Comparison of ENCODE assay signal across 28 mouse cellular contexts in genomic region chr4:154045837-154046236, GRCm38 (mm10). TPM values are rescaled to one million over a fixed set of nuclear protein-coding genes. Genes with fewer than 3 reads are reported as not detected.
DNase-seq lines count a peak whose midpoint lies in the region; ATAC-seq and TF ChIP-seq lines count a peak whose summit lies in the region.
"Had no signal": no experiment of that assay in that cellular context is flagged by ENCODE, and none has a peak within 500 bp of the region (broad histone marks: within the 10 kb centered on the region; RNA-seq: fewer than 3 reads in every experiment).

No protein-coding gene starts in this region.

- whole genome bisulfite sequencing in intestine, postnatal 0 days, result 69% methylated on average over 5 of the region's 5 CpGs
- WGBS in intestine, embryonic 15.5 days, result 63% methylated on average over 5 of the region's 5 CpGs
- WGBS in liver, embryonic 14.5 days (ENCODE audit: insufficient replicate concordance), result 49% methylated on average over 5 of the region's 5 CpGs
- 61% methylated on average over 5 of the region's 5 CpGs for WGBS in liver, embryonic 11.5 days

- H3K27me3 ChIP-seq in intestine, postnatal 0 days (replicated peaks; ENCODE audit: control insufficient read depth, insufficient read depth, low read length), result no peaks in the 10 kb centered on the region
- H3K27me3 ChIP-seq in intestine, embryonic 15.5 days (replicated peaks), result no peaks in the 10 kb centered on the region
- no peaks in the 10 kb centered on the region for H3K27me3 ChIP-seq in liver, embryonic 14.5 days (ENCODE audit: control insufficient read depth, insufficient read depth, low read length)
- no peaks in the 10 kb centered on the region for H3K27me3 ChIP-seq in liver, embryonic 11.5 days (replicated peaks; ENCODE audit: control insufficient read depth, insufficient read depth, low read length)
- H3K27me3 ChIP-seq in E14TG2a.4 (ENCODE audit: insufficient read depth, low read length), result peaks cover 61% of the 10 kb centered on the region
- H3K27me3 ChIP-seq: hindbrain, embryonic 15.5 days had no signal

- no peaks in the 10 kb centered on the region for H3K36me3 ChIP-seq in intestine, postnatal 0 days (ENCODE audit: control insufficient read depth, insufficient read depth)
- H3K36me3 ChIP-seq in intestine, embryonic 15.5 days, result no peaks in the 10 kb centered on the region
- H3K36me3 ChIP-seq in liver, embryonic 14.5 days (replicated peaks; ENCODE audit: control insufficient read depth, insufficient read depth, low read depth), result no peaks in the 10 kb centered on the region
- no peaks in the 10 kb centered on the region for H3K36me3 ChIP-seq in liver, embryonic 11.5 days (ENCODE audit: control insufficient read depth, insufficient read depth, low read length)
- H3K36me3 ChIP-seq in E14TG2a.4 (ENCODE audit: insufficient read depth, low read length), result no peaks in the 10 kb centered on the region
- H3K36me3 ChIP-seq: forebrain, embryonic 10.5 days; heart, embryonic 15.5 days; hindbrain, embryonic 15.5 days; neural tube, embryonic 13.5 days had no signal

- no peaks in the 10 kb centered on the region for H3K4me1 ChIP-seq in intestine, postnatal 0 days (replicated peaks; ENCODE audit: control insufficient read depth, insufficient read depth, low read length)
- H3K4me1 ChIP-seq in intestine, embryonic 15.5 days (replicated peaks), result no peaks in the 10 kb centered on the region
- H3K4me1 ChIP-seq in liver, embryonic 14.5 days (replicated peaks; ENCODE audit: control insufficient read depth in 2 of 2, insufficient read depth in 2 of 2, low read length in 1 of 2), result no peaks in the 10 kb centered on the region
- no peaks in the 10 kb centered on the region for H3K4me1 ChIP-seq in liver, embryonic 11.5 days (replicated peaks; ENCODE audit: control insufficient read depth, insufficient read depth, low read length)
- no peaks in the 10 kb centered on the region for H3K4me1 ChIP-seq in E14TG2a.4 (replicated peaks; ENCODE audit: low read depth, low read length)
- H3K4me1 ChIP-seq: forebrain, embryonic 10.5 days; heart, embryonic 15.5 days; hindbrain, embryonic 15.5 days; megakaryocyte, embryonic 14.5 days; neural tube, embryonic 13.5 days had no signal

- H3K27ac ChIP-seq in intestine, postnatal 0 days (ENCODE audit: low read depth, low read length), result no peak overlapping the region
- no peak overlapping the region for H3K27ac ChIP-seq in intestine, embryonic 15.5 days
- H3K27ac ChIP-seq in liver, embryonic 14.5 days, result no peak overlapping the region
- no peak overlapping the region for H3K27ac ChIP-seq in liver, embryonic 11.5 days (ENCODE audit: low read depth, low read length)
- H3K27ac ChIP-seq: forebrain, embryonic 10.5 days; heart, embryonic 15.5 days; hindbrain, embryonic 15.5 days; neural tube, embryonic 13.5 days had no signal

- no peak for TF ChIP-seq EP300 in liver, embryonic 14.5 days (IDR thresholded peaks at IDR 0.05; ENCODE audit: low read depth)

- H3K4me2 ChIP-seq in intestine, postnatal 0 days (replicated peaks; ENCODE audit: low read depth), result no peak overlapping the region
- H3K4me2 ChIP-seq in intestine, embryonic 15.5 days (replicated peaks), result no peak overlapping the region
- H3K4me2 ChIP-seq in liver, embryonic 14.5 days (ENCODE audit: low read depth), result no peak overlapping the region
- H3K4me2 ChIP-seq in liver, embryonic 11.5 days, result no peak overlapping the region
- H3K4me2 ChIP-seq: heart, embryonic 15.5 days; hindbrain, embryonic 15.5 days; neural tube, embryonic 13.5 days had no signal

- TF ChIP-seq CTCF in intestine, postnatal 0 days (IDR thresholded peaks at IDR 0.05; ENCODE audit: low read depth), result peak; percentile 43
- TF ChIP-seq CTCF in liver, embryonic 14.5 days (IDR thresholded peaks at IDR 0.05; ENCODE audit: low read depth), result peak; percentile 71
- TF ChIP-seq CTCF in E14TG2a.4 (conservative IDR thresholded peaks at IDR 0.05; ENCODE audit: low read length), result peak; percentile 62

- no peak overlapping the region for H3K4me3 ChIP-seq in intestine, postnatal 0 days (ENCODE audit: low read depth, low read length)
- H3K4me3 ChIP-seq in intestine, embryonic 15.5 days (replicated peaks), result no peak overlapping the region
- H3K4me3 ChIP-seq in liver, embryonic 14.5 days (ENCODE audit: insufficient read depth in 1 of 2, low read depth in 2 of 2, low read length in 2 of 2), result no peak overlapping the region
- H3K4me3 ChIP-seq in liver, embryonic 11.5 days (ENCODE audit: low read depth, low read length), result no peak overlapping the region
- H3K4me3 ChIP-seq in E14TG2a.4 (replicated peaks; ENCODE audit: low read length), result no peak overlapping the region
- H3K4me3 ChIP-seq: forebrain, embryonic 10.5 days; heart, embryonic 15.5 days; hindbrain, embryonic 15.5 days; megakaryocyte, embryonic 14.5 days; neural tube, embryonic 13.5 days had no signal

- DNase-seq in liver, embryonic 14.5 days (ENCODE audit: low read depth in 3 of 3, low spot score in 3 of 3), result no peak
- no peak for DNase-seq in liver, embryonic 11.5 days (ENCODE audit: low spot score)
- DNase-seq in R1 (ENCODE audit: low read depth, low spot score), result peak; percentile 21
- no peak for DNase-seq in neural tube, embryonic 10.5 days (ENCODE audit: extremely low spot score, low spot score)
- no peak for DNase-seq in spleen, postnatal 36 days (ENCODE audit: low spot score in 2 of 2)
- DNase-seq: adrenal gland, postnatal 36 days; cerebellum, adult 11-12 months; cerebellum, postnatal 14 days; heart, postnatal 4 days; lung, adult 2 months; midbrain, embryonic 14.5 days; retina, postnatal 1 day; right cerebral cortex, postnatal 25 days; spleen, adult 18-20 months; thymus, adult 18-20 months; thymus, postnatal 36 days had no signal

- H3K9ac ChIP-seq in intestine, postnatal 0 days (ENCODE audit: low read depth, low read length), result no peak overlapping the region
- H3K9ac ChIP-seq in intestine, embryonic 15.5 days, result no peak overlapping the region
- H3K9ac ChIP-seq in liver, embryonic 14.5 days (replicated peaks), result no peak overlapping the region
- H3K9ac ChIP-seq in liver, embryonic 11.5 days (ENCODE audit: low read depth, low read length), result no peak overlapping the region
- H3K9ac ChIP-seq: heart, embryonic 15.5 days; hindbrain, embryonic 15.5 days; neural tube, embryonic 13.5 days had no signal

- H3K9me3 ChIP-seq in intestine, postnatal 0 days (ENCODE audit: control insufficient read depth), result no peaks in the 10 kb centered on the region
- H3K9me3 ChIP-seq in intestine, embryonic 15.5 days, result no peaks in the 10 kb centered on the region
- no peaks in the 10 kb centered on the region for H3K9me3 ChIP-seq in liver, embryonic 14.5 days (ENCODE audit: control insufficient read depth, low read length)
- no peaks in the 10 kb centered on the region for H3K9me3 ChIP-seq in liver, embryonic 11.5 days (ENCODE audit: control insufficient read depth, low read length)
- no peaks in the 10 kb centered on the region for H3K9me3 ChIP-seq in E14TG2a.4 (ENCODE audit: low read length)
- H3K9me3 ChIP-seq: forebrain, embryonic 10.5 days; heart, embryonic 15.5 days; hindbrain, embryonic 15.5 days; neural tube, embryonic 13.5 days had no signal

- no peak for ATAC-seq in intestine, postnatal 0 days
- ATAC-seq in intestine, embryonic 15.5 days, result no peak
- no peak for ATAC-seq in liver, embryonic 14.5 days (ENCODE audit: insufficient read depth)
- no peak for ATAC-seq in liver, embryonic 11.5 days (replicated peaks; ENCODE audit: low FRiP score)

RNA-seq across cellular contexts. Expression of gene Ccdc27, which starts 3.4 kb away (rescaled TPM):
- polyA plus RNA-seq in intestine, postnatal 0 days (2015; fragmentation: Nextera tagmentation; extraction: Ambion mirVana), result 0.05 TPM in 1 of 2 replicates, not detected in the other
- polyA plus RNA-seq in intestine, embryonic 15.5 days (2015; fragmentation: Nextera tagmentation; extraction: Ambion mirVana), result not detected in 2 replicates
- not detected in 2 replicates for polyA plus RNA-seq in liver, embryonic 14.5 days (2012; rRNA removed)
- not detected in 2 replicates for polyA plus RNA-seq in liver, embryonic 14.5 days (2014; fragmentation: Nextera tagmentation; extraction: Ambion mirVana)
- polyA plus RNA-seq in liver, embryonic 11.5 days (2014; fragmentation: Nextera tagmentation; extraction: Ambion mirVana), result 0.08 TPM in 1 of 2 replicates, not detected in the other
- polyA plus RNA-seq: embryonic facial prominence, embryonic 11.5 days; forebrain, embryonic 10.5 days; heart, embryonic 15.5 days; hindbrain, embryonic 15.5 days; intestine, embryonic 14.5 days; large intestine, adult 2 months; limb, embryonic 14.5 days; lung, adult 2 months; midbrain, embryonic 14.5 days; neural tube, embryonic 13.5 days had no signal

RNA-seq across cellular contexts. Expression of gene Smim1, which starts 19.8 kb away (rescaled TPM):
- 160 and 174 TPM in 2 replicates for polyA plus RNA-seq in intestine, postnatal 0 days (2015; fragmentation: Nextera tagmentation; extraction: Ambion mirVana)
- 124 and 154 TPM in 2 replicates for polyA plus RNA-seq in intestine, embryonic 15.5 days (2015; fragmentation: Nextera tagmentation; extraction: Ambion mirVana)
- polyA plus RNA-seq in liver, embryonic 14.5 days (2012; rRNA removed), result 224 and 276 TPM in 2 replicates
- 446 and 452 TPM in 2 replicates for polyA plus RNA-seq in liver, embryonic 14.5 days (2014; fragmentation: Nextera tagmentation; extraction: Ambion mirVana)
- 414 and 426 TPM in 2 replicates for polyA plus RNA-seq in liver, embryonic 11.5 days (2014; fragmentation: Nextera tagmentation; extraction: Ambion mirVana)

RNA-seq across cellular contexts. Expression of gene Lrrc47, which starts 34.3 kb away (rescaled TPM):
- 13.1 and 15.8 TPM in 2 replicates for polyA plus RNA-seq in intestine, postnatal 0 days (2015; fragmentation: Nextera tagmentation; extraction: Ambion mirVana)
- 22.3 and 23.3 TPM in 2 replicates for polyA plus RNA-seq in intestine, embryonic 15.5 days (2015; fragmentation: Nextera tagmentation; extraction: Ambion mirVana)
- polyA plus RNA-seq in liver, embryonic 14.5 days (2012; rRNA removed), result 20.8 and 23.6 TPM in 2 replicates
- polyA plus RNA-seq in liver, embryonic 14.5 days (2014; fragmentation: Nextera tagmentation; extraction: Ambion mirVana), result 13.2 and 15.1 TPM in 2 replicates
- 20.3 and 22.5 TPM in 2 replicates for polyA plus RNA-seq in liver, embryonic 11.5 days (2014; fragmentation: Nextera tagmentation; extraction: Ambion mirVana)
